Mouse (Mus musculus) thymus, adult 2 months (tissue): ENCODE measurements at regions not wholly inside any gene's neighbourhood (a gene's known extent, or its start where the extent isn't known, plus 50 kb on each side); places are given as distances from the start of the nearest gene placed in this dataset.

Source experiments
- CTCF ChIP-seq: fragments of 200-500 bp; IDR thresholded peaks from 2 replicates; pipeline ENCODE4 v1.5.1; 2012; ENCODE audit warnings: mild to moderate bottlenecking, control low read depth, low read length, moderate library complexity, borderline replicate concordance; ENCODE audit not compliant: control insufficient read depth, poor library complexity, insufficient read depth; ENCODE audit errors: extremely low read depth
- POLR2A ChIP-seq: fragments of 200-500 bp; IDR thresholded peaks from 2 replicates; pipeline ENCODE4 v1.6.1; 2012; ENCODE audit warnings: mild to moderate bottlenecking, low read length, control low read depth, moderate library complexity; ENCODE audit not compliant: control insufficient read depth, poor library complexity, insufficient read depth; ENCODE audit errors: extremely low read depth

GRCm38 (mm10) chr13:112212391-112212790, 75.9 kb upstream of the Ankrd55 start:
- TF ChIP-seq CTCF = no peak
- no peak for TF ChIP-seq POLR2A
